Comparison of ENCODE assay signal across 11 mouse cellular contexts in the genomic region with DNA sequence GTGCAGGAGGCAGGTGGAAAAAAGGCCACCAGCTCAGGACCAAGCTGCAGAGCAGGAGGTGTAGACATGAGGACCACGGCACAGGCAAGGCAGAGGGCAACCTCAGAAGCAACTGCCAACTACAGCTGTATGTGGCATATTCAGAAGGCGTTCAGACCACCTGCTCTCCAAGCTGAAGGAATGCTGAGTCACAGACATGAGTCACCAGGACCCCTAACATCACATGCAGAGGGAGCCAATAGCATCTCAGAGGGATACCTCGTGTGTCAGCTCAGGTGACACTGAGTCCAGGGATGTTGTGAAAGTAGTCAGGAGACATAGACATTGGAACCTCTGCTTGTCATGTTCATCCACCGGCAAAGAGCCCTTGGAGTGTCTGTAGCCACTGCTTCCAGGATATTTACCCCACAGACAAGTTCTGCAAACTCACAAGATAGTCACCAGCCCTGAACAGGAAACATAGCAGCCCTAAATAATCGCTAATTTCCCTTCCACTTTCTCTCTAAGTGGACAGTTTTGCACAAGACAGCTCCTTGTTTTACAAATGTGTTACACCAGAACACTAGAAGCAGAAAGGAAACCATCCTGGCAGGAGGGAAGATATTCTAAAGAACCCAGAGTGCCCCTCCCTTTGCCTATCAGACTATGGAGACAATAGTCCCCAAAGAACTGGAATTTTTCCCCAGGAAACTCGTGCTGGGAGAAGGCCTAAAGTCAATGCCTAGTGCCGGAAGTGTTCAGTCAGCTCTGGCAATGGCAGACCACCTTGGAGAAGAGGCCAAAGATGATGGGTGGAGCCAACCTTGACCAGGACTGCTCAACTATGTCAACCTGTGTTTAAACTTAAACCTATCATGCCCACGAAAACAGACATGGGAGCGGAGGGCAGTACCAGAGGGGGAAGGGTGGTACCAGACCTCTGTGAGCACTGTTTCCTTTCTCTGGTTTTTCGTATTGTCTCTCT.
DNase-seq lines count a peak whose midpoint lies in the region; ATAC-seq and TF ChIP-seq lines count a peak whose summit lies in the region.
"Had no signal": no experiment of that assay in that cellular context is flagged by ENCODE, and none has a peak within 500 bp of the region (broad histone marks: within the 10 kb centered on the region; RNA-seq: fewer than 3 reads in every experiment).

No protein-coding gene starts in this region.

- 65% methylated on average over 10 of the region's 10 CpGs for WGBS in kidney, postnatal 0 days
- WGBS in kidney, embryonic 14.5 days: 75% methylated on average over 10 of the region's 10 CpGs
- WGBS in thymus, adult 2 months: 51% methylated on average over 10 of the region's 10 CpGs

- H3K9me3 ChIP-seq in kidney, postnatal 0 days (replicated peaks; ENCODE audit: low read length): no peaks in the 10 kb centered on the region
- H3K9me3 ChIP-seq in kidney, embryonic 14.5 days (ENCODE audit: control insufficient read depth, low read length): no peaks in the 10 kb centered on the region
- H3K9me3 ChIP-seq: heart, embryonic 10.5 days had no signal

- no peak for TF ChIP-seq CTCF in kidney, postnatal 0 days (IDR thresholded peaks at IDR 0.05; ENCODE audit: low read depth)
- TF ChIP-seq CTCF in thymus, adult 2 months (IDR thresholded peaks at IDR 0.05; ENCODE audit: borderline replicate concordance, control insufficient read depth, extremely low read depth, insufficient read depth, low read length, poor library complexity): no peak

- DNase-seq in kidney, postnatal 0 days (ENCODE audit: low spot score): no peak
- peak; percentile 42 for DNase-seq in NIH3T3 (ENCODE audit: low read depth)
- DNase-seq in thymus, adult 2 months: peak; percentile 18
- DNase-seq in lung, postnatal 4 days: no peak
- DNase-seq: cerebellum, adult 8-10 months had no signal

- no peak overlapping the region for H3K4me2 ChIP-seq in kidney, postnatal 0 days (ENCODE audit: low read length)
- no peak overlapping the region for H3K4me2 ChIP-seq in kidney, embryonic 14.5 days (replicated peaks; ENCODE audit: low read depth, low read length)

- peak; percentile 83 for ATAC-seq in kidney, postnatal 0 days (replicated peaks; ENCODE audit: low FRiP score, low read depth)
- ATAC-seq in kidney, embryonic 14.5 days (ENCODE audit: low FRiP score, low TSS enrichment): no peak
- peak; percentile 54 to 77 for ATAC-seq in hematopoietic stem cell, adult 5-6 weeks (replicated peaks in 1 of 2; ENCODE audit: insufficient read depth in 1 of 2, low FRiP score in 2 of 2, low TSS enrichment in 1 of 2, low read depth in 1 of 2, poor library complexity in 2 of 2, severe bottlenecking in 2 of 2)
- no peak for ATAC-seq in erythroblast, adult 5-6 weeks (replicated peaks; ENCODE audit: low FRiP score, poor library complexity, severe bottlenecking)

- H3K4me3 ChIP-seq in kidney, postnatal 0 days (replicated peaks; ENCODE audit: low read depth, low read length): no peak overlapping the region
- H3K4me3 ChIP-seq in kidney, embryonic 14.5 days (ENCODE audit: low read length): no peak overlapping the region
- H3K4me3 ChIP-seq in thymus, adult 2 months (ENCODE audit: control insufficient read depth, insufficient read depth, low read length): no peak overlapping the region
- H3K4me3 ChIP-seq: heart, embryonic 10.5 days; layer of hippocampus, adult 2 months had no signal

- no peaks in the 10 kb centered on the region for H3K27me3 ChIP-seq in kidney, postnatal 0 days (ENCODE audit: insufficient read depth, low read length)
- H3K27me3 ChIP-seq in kidney, embryonic 14.5 days (ENCODE audit: control insufficient read depth, insufficient read depth, low read length): no peaks in the 10 kb centered on the region
- no peaks in the 10 kb centered on the region for H3K27me3 ChIP-seq in thymus, adult 2 months (ENCODE audit: control insufficient read depth, insufficient read depth, low read length)

- peaks cover 51% of the 10 kb centered on the region for H3K4me1 ChIP-seq in kidney, postnatal 0 days (replicated peaks; ENCODE audit: insufficient read depth, low read length)
- peaks cover 34% of the 10 kb centered on the region for H3K4me1 ChIP-seq in kidney, embryonic 14.5 days (ENCODE audit: control insufficient read depth, insufficient read depth, low read length)
- H3K4me1 ChIP-seq in thymus, adult 2 months (replicated peaks; ENCODE audit: control insufficient read depth, insufficient read depth, low read length): peaks cover 8% of the 10 kb centered on the region; the same call in 1 of the 2 replicates

- TF ChIP-seq POLR2A in thymus, adult 2 months (IDR thresholded peaks at IDR 0.05; ENCODE audit: control insufficient read depth, extremely low read depth, insufficient read depth, low read length, poor library complexity): no peak

- H3K9ac ChIP-seq in kidney, postnatal 0 days (ENCODE audit: low read depth, low read length): no peak overlapping the region
- no peak overlapping the region for H3K9ac ChIP-seq in kidney, embryonic 14.5 days (ENCODE audit: low read depth, low read length)
- H3K9ac ChIP-seq: liver, embryonic 14.5 days had no signal

- no peaks in the 10 kb centered on the region for H3K36me3 ChIP-seq in kidney, postnatal 0 days (ENCODE audit: insufficient read depth, low read length)
- peaks cover 7% of the 10 kb centered on the region; the same call in 1 of the 2 replicates for H3K36me3 ChIP-seq in kidney, embryonic 14.5 days (ENCODE audit: control insufficient read depth, insufficient read depth, low read length)
- H3K36me3 ChIP-seq in thymus, adult 2 months (ENCODE audit: control insufficient read depth, insufficient read depth, low read length): no peaks in the 10 kb centered on the region
- H3K36me3 ChIP-seq: heart, embryonic 10.5 days had no signal

- H3K27ac ChIP-seq in kidney, postnatal 0 days: peak overlapping the region; percentile 39; the same call in 1 of the 2 replicates
- H3K27ac ChIP-seq in kidney, embryonic 14.5 days (ENCODE audit: low read depth, low read length): no peak overlapping the region
- H3K27ac ChIP-seq in thymus, adult 2 months (ENCODE audit: control insufficient read depth, insufficient read depth, low read length): 0 out of 2 replicates have a peak overlapping the region, but pooled peaks have one; percentile 21
- H3K27ac ChIP-seq: layer of hippocampus, adult 2 months; liver, embryonic 14.5 days had no signal

Comparison
In these comparisons a context has a peak if more than half of its experiments do, and no peak if none do; other contexts are left out.
1. ATAC-seq: peak in kidney, postnatal 0 days (single experiment) and hematopoietic stem cell, adult 5-6 weeks (2 of 2); none in kidney, embryonic 14.5 days (single experiment) and erythroblast, adult 5-6 weeks (single experiment).
2. DNase-seq: peak in NIH3T3 (single experiment) and thymus, adult 2 months (single experiment); none in kidney, postnatal 0 days (single experiment) and lung, postnatal 4 days (0 of 2).